1 mouse cellular context compared by ENCODE assay signal in the genomic region with DNA sequence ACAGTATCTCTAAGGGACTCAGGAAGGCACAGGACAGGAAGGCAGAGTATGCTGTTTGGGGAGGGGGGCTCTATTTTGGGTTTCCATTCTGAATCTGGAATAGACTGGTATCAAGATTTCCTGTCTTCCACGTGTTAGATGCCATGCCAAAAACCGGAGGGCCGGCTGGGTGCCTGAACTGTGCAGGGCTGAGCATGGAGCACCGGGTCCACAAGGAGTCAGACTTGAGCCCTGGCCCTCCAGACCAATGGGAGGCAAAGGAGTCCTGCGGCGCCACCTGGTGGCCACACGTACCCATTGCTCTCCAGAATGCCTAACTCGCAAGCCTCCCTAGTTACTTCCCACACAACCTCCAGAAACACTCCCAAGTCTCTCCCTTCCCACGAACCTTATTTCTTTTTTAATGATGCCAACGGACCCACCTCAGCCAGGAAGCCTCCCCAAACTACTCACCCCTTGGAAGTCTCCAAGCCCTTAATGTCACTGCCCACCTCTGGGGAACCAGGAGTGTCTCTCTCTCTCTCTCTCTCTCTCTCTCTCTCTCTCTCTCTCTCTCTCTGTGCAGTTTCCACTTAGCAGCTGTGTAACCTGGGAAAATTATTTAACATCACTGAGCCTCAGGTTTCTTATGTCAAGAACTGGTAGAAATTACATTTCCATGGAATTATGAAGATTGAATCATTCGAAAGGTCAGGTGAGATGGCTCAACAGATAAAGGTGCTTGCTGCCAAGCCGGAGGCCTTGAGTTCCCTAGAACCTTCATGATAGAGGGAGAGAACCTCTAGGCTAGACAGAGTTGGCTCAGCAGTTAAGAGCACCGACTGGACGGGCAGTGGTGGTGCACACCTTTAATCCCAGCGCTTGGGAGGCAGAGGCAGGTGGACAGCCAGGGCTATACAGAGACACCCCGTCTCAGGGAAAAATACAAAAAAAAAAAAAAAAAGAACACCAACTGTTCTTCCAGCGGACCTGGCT.
TF ChIP-seq lines count a peak whose summit lies in the region.

No protein-coding gene starts in this region.

TF ChIP-seq in C2C12, 6 proteins besides CTCF, POLR2A, EP300 and RAD21:
- TF ChIP-seq MAX (IDR thresholded peaks at IDR 0.05) = peak; percentile 69
- TF ChIP-seq FOSL1 (IDR thresholded peaks at IDR 0.05; ENCODE audit: insufficient read depth, low read length, poor library complexity, severe bottlenecking) = no peak
- TF ChIP-seq MYOD1 (IDR thresholded peaks at IDR 0.05; ENCODE audit: control insufficient read depth, insufficient read length, low read depth) = no peak
TF ChIP-seq in C2C12: peak in this region for 1.
